Mouse (Mus musculus) layer of hippocampus, postnatal 36 days (tissue): ENCODE results near the gene Gal. TPM values are rescaled to one million over a fixed set of nuclear protein-coding genes. Genes with fewer than 3 reads are reported as not detected.

Experiments
- total RNA-seq, 2 experiments: library from RNA; stranded (reverse); gene quantifications; 2 replicates each; pipeline ENCODE4 v1.2.3; 2021

Gene Gal
- total RNA-seq, 2 experiments from 2014 or later, result 1.0 to 1.1 TPM

Other genes starting within 250 kb of the Gal start
- gene Mrpl21, start 131.6 kb downstream of the Gal start, total RNA-seq, result 10 to 100 TPM; 50.8 to 52.3 TPM
- gene Ighmbp2, start 131.5 kb downstream of the Gal start, total RNA-seq, result 10 to 100 TPM in 1 of 2 experiments, 1 to 10 TPM in 1; 9.0 to 10.2 TPM
- 10 to 100 TPM; 20.5 to 23.3 TPM for gene Cpt1a, start 92.2 kb downstream of the Gal start, total RNA-seq
- under 1 TPM; 0.18 to 0.52 TPM for gene Tesmin, start 25.7 kb downstream of the Gal start, total RNA-seq
- 10 to 100 TPM; 82.0 to 89.2 TPM for gene Ppp6r3, start 161.2 kb upstream of the Gal start, total RNA-seq